Mouse (Mus musculus) kidney, adult 2 months (tissue): Measurements from ENCODE around the gene Thoc3.

Experiments
- CTCF ChIP-seq: fragments of 200-500 bp; conservative IDR thresholded peaks from 2 replicates; pipeline ENCODE4 v1.5.1; 2011; ENCODE audit warnings: low read depth, mild to moderate bottlenecking, control low read depth, low read length, moderate library complexity, mixed read lengths; ENCODE audit not compliant: insufficient read depth, insufficient read length
- POLR2A ChIP-seq: fragments of 200-500 bp; IDR thresholded peaks from one replicate; pipeline ENCODE4 v1.6.1; 2011; ENCODE audit warnings: low read depth, low read length, control low read depth

GRCm38 (mm10) chr13:54438814-54439213 is 29.8 kb downstream of the Thoc3 start:
- no peak for TF ChIP-seq POLR2A
- no peak for TF ChIP-seq CTCF
